Mouse (Mus musculus) R1 (cell line): ENCODE results near the gene Polr3c.
"Not testable (repeated sequence)": the region's sequence is repeated elsewhere in the genome, so short reads cannot be mapped to it uniquely, and the experiment has no call there.

Source experiments
- DNase-seq: peaks from one replicate; pipeline ENCODE4 v3.0.0-alpha.2; 2018; ENCODE audit warnings: low read depth, low spot score

The Polr3c gene

GRCm38 (mm10) chr3:96678456-96678855 is 49.0 kb downstream of the Polr3c start:
- DNase-seq: peak; percentile 52

GRCm38 (mm10) chr3:96675690-96676089 is 51.7 kb downstream of the Polr3c start:
- DNase-seq: peak; percentile 98

- DNase-seq: no peak
Observed at GRCm38 (mm10) chr3:96675171-96675570, 52.3 kb downstream of the Polr3c start.

GRCm38 (mm10) chr3:96674442-96674841 is 53.0 kb downstream of the Polr3c start:
- DNase-seq: no peak

- no peak for DNase-seq
Observed at GRCm38 (mm10) chr3:96673514-96673913, 53.9 kb downstream of the Polr3c start.

- DNase-seq: no peak
Observed at GRCm38 (mm10) chr3:96671519-96671918, 55.9 kb downstream of the Polr3c start.

GRCm38 (mm10) chr3:96669727-96670468 is 57.5 kb downstream of the Polr3c start, which contains the start of gene Ankrd35:
TSS of gene Ankrd35 (plus strand) at chr3:96670131.
- DNase-seq: peak; percentile 97

- DNase-seq: no peak
Observed at GRCm38 (mm10) chr3:96668424-96669067, 58.9 kb downstream of the Polr3c start.

GRCm38 (mm10) chr3:96667316-96667715 is 60.1 kb downstream of the Polr3c start:
- peak; percentile 81 for DNase-seq

- DNase-seq: no peak
Observed at GRCm38 (mm10) chr3:96666916-96667315, 60.5 kb downstream of the Polr3c start.

- DNase-seq: not testable (repeated sequence)
Observed at GRCm38 (mm10) chr3:96665732-96666363, 61.6 kb downstream of the Polr3c start.

- DNase-seq: peak; percentile 96
Observed at GRCm38 (mm10) chr3:96663432-96664239, 63.8 kb downstream of the Polr3c start.

- no peak for DNase-seq
Observed at GRCm38 (mm10) chr3:96662731-96663316, 64.6 kb downstream of the Polr3c start.
